Mouse (Mus musculus) adrenal gland, postnatal 25 days (tissue): Measurements from ENCODE around the gene Gm3468. TPM values are rescaled to one million over a fixed set of nuclear protein-coding genes. Genes with fewer than 3 reads are reported as not detected.
A peak's percentile ranks its signal among the peaks of the same experiment; 100 is the strongest.
"Not testable (repeated sequence)": the region's sequence is repeated elsewhere in the genome, so short reads cannot be mapped to it uniquely, and the experiment has no call there.

ENCODE experiments used
- DNase-seq: peaks from one replicate; pipeline ENCODE4 v3.0.0; 2021; ENCODE audit warnings: mixed read lengths
- long read RNA-seq: library from polyadenylated mRNA; stranded (forward); transcript quantifications from one replicate; pipeline ENCODE4 v2.0.0, GENCODE M21; 2021
- total RNA-seq: library from RNA; stranded (reverse); gene quantifications from 2 replicates; pipeline ENCODE4 v1.2.3, GENCODE M21; 2021

Gm3468 gene
- 0.64 TPM in 1 of 2 replicates, not detected in the other for total RNA-seq
- long read RNA-seq, partial matches to known transcripts = 0 of 2 reads
- long read RNA-seq, other reads (novel, unspliced or antisense) = 2 of 2 reads

DNA sequence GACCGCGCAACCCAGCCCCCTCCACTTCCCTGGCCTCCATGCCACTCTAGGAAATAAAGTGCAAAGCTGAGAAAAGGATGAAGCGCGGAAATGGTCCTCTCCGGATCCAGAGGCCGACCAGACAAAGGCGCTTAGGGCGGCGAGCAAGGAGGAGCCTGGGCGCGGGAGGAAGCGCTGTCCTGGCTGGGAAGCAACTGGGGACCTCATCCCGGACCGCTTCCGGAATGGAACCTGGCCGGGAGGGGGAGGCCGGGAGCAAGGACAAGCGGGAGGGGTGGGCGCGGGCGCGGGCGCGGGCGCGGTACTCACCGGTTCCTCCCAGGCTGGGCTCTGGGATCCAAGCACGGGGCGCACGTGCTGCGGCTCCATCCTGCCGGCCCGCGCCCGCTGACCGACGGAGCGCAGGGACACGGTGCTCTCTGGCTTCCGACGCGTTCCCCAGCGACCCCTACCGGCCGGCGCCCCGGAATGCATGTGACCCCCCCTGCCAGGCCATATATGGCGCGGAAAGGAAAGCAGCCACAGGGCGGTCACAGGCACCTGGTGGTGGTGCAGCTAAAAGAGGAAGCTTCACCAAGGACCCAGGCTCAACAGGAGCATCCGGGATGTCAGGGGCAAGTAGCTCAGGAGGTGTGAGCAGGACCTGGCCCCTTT is at the start of gene Gm3468:
Gene Gm3468, minus strand, starts transcription at position 394 of the 654 bp plus-strand sequence.
- peak; percentile 24 for DNase-seq

DNA sequence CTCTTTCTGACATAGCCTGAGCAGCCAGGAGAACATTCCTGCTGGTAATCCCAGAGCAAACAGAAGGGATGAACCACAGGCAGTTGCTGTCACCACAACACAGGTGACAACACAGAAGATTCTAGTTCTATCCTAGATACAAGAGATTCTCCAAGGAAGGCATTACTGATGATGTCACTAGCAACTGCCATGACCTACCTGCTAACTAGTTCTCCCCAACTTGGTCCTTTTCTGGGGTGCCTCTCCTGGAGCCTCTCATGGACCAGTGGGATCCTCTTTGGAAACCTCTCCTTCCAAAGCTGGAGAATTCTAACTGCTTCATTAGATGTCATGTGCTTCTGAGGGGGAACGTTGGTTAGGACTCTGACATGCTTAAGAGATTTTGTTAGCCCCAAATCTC is 17.2 kb upstream of the Gm3468 start, which contains the start of gene Gm3476:
Gene Gm3476, minus strand, starts transcription at position 101 of the 400 bp plus-strand sequence.
- not testable (repeated sequence) for DNase-seq

DNA sequence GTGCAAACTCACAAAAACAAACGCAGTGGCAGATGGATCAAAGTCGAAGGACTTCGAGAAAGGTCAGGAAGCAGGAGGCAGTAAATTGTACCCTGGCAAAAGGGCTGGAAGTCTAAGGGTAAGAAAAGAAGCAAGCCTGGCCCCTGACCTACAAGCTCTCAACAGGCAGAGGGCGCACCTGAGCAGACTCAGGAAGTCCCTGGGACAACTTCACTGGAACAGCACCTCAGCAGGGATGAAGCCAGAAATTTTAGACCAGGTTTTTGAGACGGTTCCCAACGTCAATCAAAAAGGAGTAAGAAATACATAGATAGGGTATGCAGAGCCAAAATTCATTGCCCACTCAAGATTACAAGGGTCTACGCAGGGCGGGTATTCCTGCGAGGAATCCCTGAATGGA is 965 bp downstream of the Gm3468 start:
- not testable (repeated sequence) for DNase-seq

DNA sequence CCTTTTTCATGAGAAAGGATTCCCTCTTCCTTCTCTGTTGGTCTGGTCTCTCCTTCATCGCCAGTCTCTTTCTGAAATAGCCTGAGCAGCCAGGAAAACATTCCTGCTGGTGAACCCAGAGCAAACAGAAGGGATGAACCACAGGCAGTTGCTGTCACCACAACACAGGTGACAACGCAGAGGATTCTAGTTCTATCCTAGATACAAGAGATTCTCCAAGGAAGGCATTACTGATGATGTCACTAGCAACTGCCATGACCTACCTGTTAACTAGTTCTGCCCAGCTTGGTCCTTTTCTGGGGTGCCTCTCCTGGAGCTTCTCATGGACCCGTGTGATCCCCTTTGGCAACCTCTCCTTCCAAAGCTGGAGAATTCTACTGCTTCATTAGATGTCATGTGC is 14.6 kb downstream of the Gm3468 start, which contains the start of gene Gm8206:
Gene Gm8206, minus strand, starts transcription at position 101 of the 400 bp plus-strand sequence.
- DNase-seq = not testable (repeated sequence)

- DNase-seq = not testable (repeated sequence)
Measured at GRCm38 (mm10) chr14:6058167-6058566, 50.3 kb downstream of the Gm3468 start, which contains the start of gene Gm6337. Gm6337 (minus strand) TSS chr14:6058267.

Other genes with a start within 250 kb of the Gm3468 start
- gene Gm8237, start 228.3 kb downstream of the Gm3468 start, total RNA-seq = not detected in 2 replicates
- gene Gm3248, start 146.9 kb downstream of the Gm3468 start, total RNA-seq = not detected in 2 replicates
- not detected in 2 replicates for gene Gm3453, start 129.5 kb downstream of the Gm3468 start, total RNA-seq
- not detected in 2 replicates for gene Gm6337, start 50.4 kb downstream of the Gm3468 start, total RNA-seq
- not detected in 2 replicates for gene Gm8206, start 14.7 kb downstream of the Gm3468 start, total RNA-seq
- not detected in 2 replicates for gene Gm3476, start 17.1 kb upstream of the Gm3468 start, total RNA-seq
- 0.18 TPM in 1 of 2 replicates, not detected in the other for gene Gm21560, start 110.6 kb upstream of the Gm3468 start, total RNA-seq
- gene Gm3411, start 178.6 kb upstream of the Gm3468 start, total RNA-seq = 0.24 TPM in 1 of 2 replicates, not detected in the other
- gene Gm21103, start 196.2 kb upstream of the Gm3468 start, total RNA-seq = not detected in 2 replicates
- not detected in 2 replicates for gene Gm3618, start 235.0 kb upstream of the Gm3468 start, total RNA-seq